ENCODE assay signal across 22 mouse cellular contexts in the genomic region with DNA sequence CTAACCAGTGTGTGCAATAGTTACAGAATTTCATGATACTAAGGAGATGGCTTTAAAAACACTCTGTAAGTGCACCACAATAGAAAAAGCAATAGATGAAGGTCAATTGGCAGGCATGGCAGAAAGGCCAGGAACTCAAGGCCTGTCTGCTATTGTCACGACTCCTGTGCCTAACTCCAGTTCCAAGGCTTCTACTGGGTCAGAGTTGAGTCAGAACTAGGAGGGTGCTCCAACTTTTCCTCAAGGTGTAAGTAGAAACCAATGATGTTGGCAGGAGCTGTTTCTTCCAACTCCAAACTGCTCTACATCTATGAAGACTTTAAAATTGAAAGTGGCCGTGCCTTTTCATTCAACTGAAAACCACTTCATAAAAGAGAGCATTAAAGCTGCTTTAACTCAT. TPM values are rescaled to one million over a fixed set of nuclear protein-coding genes. Genes with fewer than 3 reads are reported as not detected.
A peak's percentile ranks its signal among the peaks of the same experiment; 100 is the strongest.
DNase-seq lines count a peak whose midpoint lies in the region; ATAC-seq lines count a peak whose summit lies in the region.
"Had no signal": no experiment of that assay in that cellular context is flagged by ENCODE, and none has a peak within 500 bp of the region (broad histone marks: within the 10 kb centered on the region; RNA-seq: fewer than 3 reads in every experiment).

No protein-coding gene starts in this region.

- no peak overlapping the region for H3K4me3 ChIP-seq in forebrain, embryonic 10.5 days
- H3K4me3 ChIP-seq in forebrain, embryonic 16.5 days (replicated peaks; ENCODE audit: low read length) = no peak overlapping the region
- H3K4me3 ChIP-seq in intestine, embryonic 16.5 days (ENCODE audit: low read length) = no peak overlapping the region
- H3K4me3 ChIP-seq in intestine, embryonic 15.5 days (replicated peaks) = no peak overlapping the region
- H3K4me3 ChIP-seq in stomach, embryonic 14.5 days (ENCODE audit: low read depth, low read length) = no peak overlapping the region
- H3K4me3 ChIP-seq: forebrain, embryonic 12.5 days; layer of hippocampus, adult 2 months; limb, embryonic 15.5 days; lung, embryonic 15.5 days; megakaryocyte, embryonic 14.5 days; myocyte had no signal

- no peaks in the 10 kb centered on the region for H3K36me3 ChIP-seq in forebrain, embryonic 10.5 days (replicated peaks)
- H3K36me3 ChIP-seq in forebrain, embryonic 16.5 days (ENCODE audit: control insufficient read depth, insufficient read depth) = no peaks in the 10 kb centered on the region
- H3K36me3 ChIP-seq in intestine, embryonic 16.5 days (ENCODE audit: control insufficient read depth, insufficient read depth, low read length) = no peaks in the 10 kb centered on the region
- no peaks in the 10 kb centered on the region for H3K36me3 ChIP-seq in intestine, embryonic 15.5 days
- H3K36me3 ChIP-seq in stomach, embryonic 14.5 days (ENCODE audit: control insufficient read depth, insufficient read depth, low read length) = no peaks in the 10 kb centered on the region
- H3K36me3 ChIP-seq: forebrain, embryonic 12.5 days; limb, embryonic 15.5 days; lung, embryonic 15.5 days had no signal

- H3K9ac ChIP-seq in forebrain, embryonic 16.5 days (replicated peaks; ENCODE audit: low read depth, low read length) = no peak overlapping the region
- H3K9ac ChIP-seq in intestine, embryonic 16.5 days (ENCODE audit: low read depth, low read length) = no peak overlapping the region
- no peak overlapping the region for H3K9ac ChIP-seq in intestine, embryonic 15.5 days
- H3K9ac ChIP-seq in stomach, embryonic 14.5 days (replicated peaks; ENCODE audit: low read depth, low read length) = no peak overlapping the region
- H3K9ac ChIP-seq: forebrain, embryonic 12.5 days; limb, embryonic 15.5 days; lung, embryonic 15.5 days had no signal

- H3K27me3 ChIP-seq in forebrain, embryonic 10.5 days (ENCODE audit: poor library complexity, severe bottlenecking) = no peaks in the 10 kb centered on the region
- H3K27me3 ChIP-seq in forebrain, embryonic 16.5 days (replicated peaks; ENCODE audit: control insufficient read depth, insufficient read depth, low read length) = no peaks in the 10 kb centered on the region
- no peaks in the 10 kb centered on the region for H3K27me3 ChIP-seq in intestine, embryonic 16.5 days (replicated peaks; ENCODE audit: control insufficient read depth, insufficient read depth, low read length)
- H3K27me3 ChIP-seq in intestine, embryonic 15.5 days (replicated peaks) = no peaks in the 10 kb centered on the region
- H3K27me3 ChIP-seq in stomach, embryonic 14.5 days (ENCODE audit: control insufficient read depth, insufficient read depth, low read length) = no peaks in the 10 kb centered on the region
- H3K27me3 ChIP-seq: forebrain, embryonic 12.5 days; lung, embryonic 15.5 days; megakaryocyte, embryonic 14.5 days had no signal

- DNase-seq in forebrain, embryonic 10.5 days (ENCODE audit: extremely low spot score, low spot score) = no peak
- DNase-seq in adrenal gland, adult 8-10 months = peak; percentile 47
- DNase-seq: cerebellum, adult 2 months; gastrocnemius, postnatal 10 days; kidney, postnatal 14 days; midbrain, embryonic 14.5 days; thymus, adult 2 months had no signal

- no peaks in the 10 kb centered on the region for H3K9me3 ChIP-seq in forebrain, embryonic 10.5 days
- no peaks in the 10 kb centered on the region for H3K9me3 ChIP-seq in forebrain, embryonic 16.5 days (ENCODE audit: control insufficient read depth, low read length)
- no peaks in the 10 kb centered on the region for H3K9me3 ChIP-seq in intestine, embryonic 16.5 days (ENCODE audit: control insufficient read depth, low read length)
- H3K9me3 ChIP-seq in intestine, embryonic 15.5 days = no peaks in the 10 kb centered on the region
- H3K9me3 ChIP-seq in stomach, embryonic 14.5 days (ENCODE audit: control insufficient read depth, low read depth, low read length) = no peaks in the 10 kb centered on the region
- H3K9me3 ChIP-seq: forebrain, embryonic 12.5 days; G1E; limb, embryonic 15.5 days; lung, embryonic 15.5 days; megakaryocyte, embryonic 14.5 days had no signal

- peaks cover 6% of the 10 kb centered on the region for H3K4me1 ChIP-seq in forebrain, embryonic 10.5 days
- H3K4me1 ChIP-seq in forebrain, embryonic 16.5 days (replicated peaks; ENCODE audit: control insufficient read depth, insufficient read depth, low read length) = no peaks in the 10 kb centered on the region
- peaks cover 4% of the 10 kb centered on the region; the same call in 1 of the 2 replicates for H3K4me1 ChIP-seq in intestine, embryonic 16.5 days (ENCODE audit: control insufficient read depth, insufficient read depth, low read length)
- peaks cover 3% of the 10 kb centered on the region for H3K4me1 ChIP-seq in intestine, embryonic 15.5 days (replicated peaks)
- peaks cover 9% of the 10 kb centered on the region; the same call in 1 of the 2 replicates for H3K4me1 ChIP-seq in stomach, embryonic 14.5 days (ENCODE audit: control insufficient read depth, insufficient read depth, low read length)
- H3K4me1 ChIP-seq: forebrain, embryonic 12.5 days had no signal

- peak overlapping the region; percentile 25; the same call in 1 of the 2 replicates for H3K27ac ChIP-seq in forebrain, embryonic 10.5 days
- no peak overlapping the region for H3K27ac ChIP-seq in forebrain, embryonic 16.5 days (ENCODE audit: low read length)
- H3K27ac ChIP-seq in intestine, embryonic 16.5 days (ENCODE audit: low read length) = 0 out of 2 replicates have a peak overlapping the region, but pooled peaks have one; percentile 20
- no peak overlapping the region for H3K27ac ChIP-seq in intestine, embryonic 15.5 days
- peak overlapping the region; percentile 78; the same call in 1 of the 2 replicates for H3K27ac ChIP-seq in stomach, embryonic 14.5 days (ENCODE audit: low read length)
- H3K27ac ChIP-seq: forebrain, embryonic 12.5 days; hindbrain, postnatal 0 days; layer of hippocampus, adult 2 months; limb, embryonic 15.5 days; lung, embryonic 15.5 days had no signal

- no peak for ATAC-seq in forebrain, embryonic 16.5 days
- no peak for ATAC-seq in intestine, embryonic 16.5 days
- no peak for ATAC-seq in intestine, embryonic 15.5 days
- ATAC-seq in stomach, embryonic 14.5 days (ENCODE audit: insufficient number of reproducible peaks, insufficient read depth, low FRiP score, low read depth) = no peak
- ATAC-seq in erythroid progenitor cell, adult 5-6 weeks (replicated peaks; ENCODE audit: low FRiP score, poor library complexity, severe bottlenecking) = no peak
- ATAC-seq in megakaryocyte progenitor cell, adult 5-6 weeks (replicated peaks; ENCODE audit: poor library complexity) = no peak
- ATAC-seq: activated CD4-positive, CD25-positive, alpha-beta regulatory T cell, adult 4 months; hindbrain, postnatal 0 days had no signal

- no peak overlapping the region for H3K4me2 ChIP-seq in forebrain, embryonic 16.5 days (ENCODE audit: low read length)
- no peak overlapping the region for H3K4me2 ChIP-seq in intestine, embryonic 16.5 days (ENCODE audit: low read depth, low read length)
- H3K4me2 ChIP-seq in intestine, embryonic 15.5 days (replicated peaks) = no peak overlapping the region
- no peak overlapping the region for H3K4me2 ChIP-seq in stomach, embryonic 14.5 days (replicated peaks; ENCODE audit: low read depth, low read length)
- H3K4me2 ChIP-seq: forebrain, embryonic 12.5 days; limb, embryonic 15.5 days; lung, embryonic 15.5 days had no signal

- 67% methylated on average over 2 of the region's 2 CpGs for WGBS in forebrain, embryonic 10.5 days
- 35% methylated on average over 2 of the region's 2 CpGs for WGBS in forebrain, embryonic 16.5 days
- WGBS in intestine, embryonic 16.5 days = 75% methylated on average over 2 of the region's 2 CpGs
- WGBS in intestine, embryonic 15.5 days = 74% methylated on average over 2 of the region's 2 CpGs
- WGBS in stomach, embryonic 14.5 days = 77% methylated on average over 2 of the region's 2 CpGs

RNA-seq across cellular contexts. Expression of gene Pdlim5, which starts 54.8 kb away (rescaled TPM):
- 21.8 TPM in 2 replicates for polyA plus RNA-seq in forebrain, embryonic 10.5 days (2016; fragmentation: Nextera tagmentation; extraction: Ambion mirVana)
- 10.0 and 11.5 TPM in 2 replicates for polyA plus RNA-seq in forebrain, embryonic 16.5 days (2015; fragmentation: Nextera tagmentation; extraction: Ambion mirVana)
- polyA plus RNA-seq in intestine, embryonic 16.5 days (2015; fragmentation: Nextera tagmentation; extraction: Ambion mirVana) = 35.7 and 37.2 TPM in 2 replicates
- polyA plus RNA-seq in intestine, embryonic 15.5 days (2015; fragmentation: Nextera tagmentation; extraction: Ambion mirVana) = 28.8 and 29.0 TPM in 2 replicates
- total RNA-seq in adrenal gland, adult 8-10 months (2022) = 10 to 100 TPM; 40.7 to 88.6 (median 54.4) TPM
- 49.6 and 51.1 TPM in 2 replicates for polyA plus RNA-seq in stomach, embryonic 14.5 days (2014; fragmentation: Nextera tagmentation; extraction: Ambion mirVana)
- 3.6 and 22.6 TPM in 2 replicates for total RNA-seq in erythroid progenitor cell, adult 5-6 weeks (2015; ENCODE audit: low replicate concordance)
- 5.5 and 6.5 TPM in 2 replicates for total RNA-seq in erythroid progenitor cell, adult 5-6 weeks (2017; ENCODE audit: low replicate concordance)
- 16.3 and 20.2 TPM in 2 replicates for total RNA-seq in megakaryocyte progenitor cell, adult 5-6 weeks (2015)
- total RNA-seq in megakaryocyte progenitor cell, adult 5-6 weeks (2017) = 11.5 and 16.7 TPM in 2 replicates

Comparison
In these comparisons a context has a peak if more than half of its experiments do, and no peak if none do; other contexts are left out.
1. H3K27ac ChIP-seq: peak in forebrain, embryonic 10.5 days (single experiment), intestine, embryonic 16.5 days (single experiment) and stomach, embryonic 14.5 days (single experiment); none in forebrain, embryonic 16.5 days (single experiment) and intestine, embryonic 15.5 days (single experiment).